Mouse (Mus musculus): ENCODE measurements around the gene Plxnd1. TPM values are rescaled to one million over a fixed set of nuclear protein-coding genes. Genes with fewer than 3 reads are reported as not detected.

The Plxnd1 gene
- total and polyA plus RNA-seq, 3 experiments = 58.8 to 90.6 (median 79.9) TPM

DNA sequence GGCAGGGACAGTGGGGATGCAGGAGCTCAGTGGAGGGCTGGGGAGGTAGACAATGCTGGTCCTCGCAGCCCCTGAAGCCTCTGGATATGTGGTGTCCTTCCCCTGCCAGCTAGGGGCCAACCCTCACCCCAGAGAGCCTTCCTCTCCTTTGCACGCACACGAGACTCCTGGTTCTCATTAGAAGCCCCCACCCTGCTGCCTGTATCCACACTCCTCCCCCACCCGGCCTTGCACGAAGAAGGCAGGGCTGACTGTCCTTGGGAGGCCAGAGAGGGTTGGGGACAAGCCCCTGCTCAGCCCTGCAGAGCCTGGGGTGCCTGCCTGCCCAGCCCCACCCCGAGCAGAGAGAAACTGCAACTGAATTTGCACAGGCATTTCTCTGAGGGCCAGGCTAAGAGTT lies 37.1 kb downstream of the Plxnd1 start:
- 62% methylated on average over 6 of the region's 6 CpGs for WGBS
- intact Hi-C loops (cut with DNase I) = no loop called here
- Histone ChIP-seq H3K27me3 (ENCODE audit: control insufficient read depth, insufficient read depth, low read length) (no peaks in the 10 kb centered on the region), H3K27ac (peak overlapping the region; percentile 93), H3K9ac (ENCODE audit: low read depth, low read length) (peak overlapping the region; percentile 20), H3K36me3 (ENCODE audit: control insufficient read depth, insufficient read depth, low read length) (peaks cover 21% of the 10 kb centered on the region), H3K4me3 (no peak overlapping the region), H3K79me2 (replicated peaks; ENCODE audit: control insufficient read depth, insufficient read depth, low read length) (no peaks in the 10 kb centered on the region), H3K4me1 (ENCODE audit: control insufficient read depth, insufficient read depth, low read length) (peaks cover 47% of the 10 kb centered on the region)
- TF ChIP-seq POLR2A (IDR thresholded peaks at IDR 0.05; ENCODE audit: insufficient read depth, low read depth, low read length) = no peak
- TF ChIP-seq CTCF (IDR thresholded peaks at IDR 0.05) = no peak
- no peak for TF ChIP-seq EP300 (IDR thresholded peaks at IDR 0.05; ENCODE audit: insufficient read depth, low read depth, low read length)
- DNase-seq = peak in 1 of 2 experiments; percentile 46

DNA sequence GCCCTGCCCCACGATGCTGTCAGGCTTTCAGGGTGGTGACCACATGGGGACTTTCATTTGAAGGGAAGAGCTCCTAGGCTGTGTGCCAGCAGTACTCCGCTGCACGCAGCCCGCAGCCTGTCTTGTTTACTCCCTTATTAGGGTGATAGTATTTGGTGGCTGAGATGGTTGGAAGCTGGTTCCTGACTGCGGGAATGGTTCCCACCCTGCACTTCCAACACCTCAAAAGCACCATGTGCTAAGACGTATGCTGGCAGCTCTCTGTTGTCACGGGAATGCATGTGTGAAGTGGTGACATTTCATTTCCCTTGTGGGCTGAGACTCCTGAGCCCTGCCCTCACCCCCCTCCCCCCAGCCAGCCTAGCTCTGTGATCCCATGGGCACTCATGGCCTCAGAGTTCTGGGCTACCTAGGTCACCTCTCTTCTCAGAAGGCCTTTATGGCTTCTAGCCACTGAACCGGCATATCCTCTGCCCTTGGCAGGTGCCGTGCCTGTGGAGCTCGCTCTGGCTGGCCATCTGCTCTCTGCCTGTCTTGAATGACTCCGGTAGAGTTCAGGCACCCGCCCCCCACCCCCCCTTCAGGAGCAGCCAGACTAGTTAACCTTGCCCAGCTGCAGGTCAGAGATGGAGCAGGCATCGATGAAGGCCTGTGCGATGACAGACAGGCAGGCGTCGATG lies 37.7 kb downstream of the Plxnd1 start:
- no peaks in the 10 kb centered on the region for H3K79me2 ChIP-seq (replicated peaks; ENCODE audit: control insufficient read depth, insufficient read depth, low read length)
- H3K4me3 ChIP-seq = no peak overlapping the region
- TF ChIP-seq CTCF (IDR thresholded peaks at IDR 0.05) (no peak), POLR2A (IDR thresholded peaks at IDR 0.05; ENCODE audit: insufficient read depth, low read depth, low read length) (no peak), EP300 (IDR thresholded peaks at IDR 0.05; ENCODE audit: insufficient read depth, low read depth, low read length) (peak; percentile 94; the same call in 1 of the 2 replicates)
- H3K36me3 ChIP-seq (ENCODE audit: control insufficient read depth, insufficient read depth, low read length) = peaks cover 20% of the 10 kb centered on the region
- H3K27me3 ChIP-seq (ENCODE audit: control insufficient read depth, insufficient read depth, low read length) = no peaks in the 10 kb centered on the region
- WGBS = 23% methylated on average over 16 of the region's 16 CpGs
- peak overlapping the region; percentile 93 for H3K27ac ChIP-seq
- peaks cover 42% of the 10 kb centered on the region for H3K4me1 ChIP-seq (ENCODE audit: control insufficient read depth, insufficient read depth, low read length)
- peak overlapping the region; percentile 20 for H3K9ac ChIP-seq (ENCODE audit: low read depth, low read length)
- intact Hi-C loops (cut with DNase I) = no loop called here
- peak; percentile 66 to 80 for DNase-seq

DNA sequence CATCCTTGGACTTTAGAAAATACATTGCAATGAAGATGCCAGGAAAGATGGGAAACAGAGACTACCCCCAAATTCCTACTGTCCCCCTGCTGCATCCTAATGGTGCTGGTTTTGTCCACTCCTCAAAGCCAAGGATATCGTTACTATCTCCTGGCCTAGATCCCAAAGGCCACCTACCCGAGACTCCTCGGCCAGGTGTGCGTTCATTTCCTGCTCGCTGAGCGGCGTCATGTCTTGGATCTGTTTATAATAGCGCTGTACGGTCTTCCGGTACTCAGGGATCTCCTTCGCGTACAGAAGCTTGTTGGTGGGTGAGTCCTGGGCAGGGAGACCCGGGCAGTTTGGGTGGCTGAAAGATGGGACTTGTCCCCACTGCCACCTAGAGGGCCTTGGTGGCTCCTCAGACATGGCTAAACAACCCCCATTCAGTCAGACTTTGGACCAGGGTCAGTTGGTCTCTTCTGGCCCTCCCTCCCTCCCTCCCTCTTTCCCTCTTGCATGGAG lies 38.3 kb downstream of the Plxnd1 start:
- peaks cover 36% of the 10 kb centered on the region for H3K4me1 ChIP-seq (ENCODE audit: control insufficient read depth, insufficient read depth, low read length)
- no peak for DNase-seq

DNA sequence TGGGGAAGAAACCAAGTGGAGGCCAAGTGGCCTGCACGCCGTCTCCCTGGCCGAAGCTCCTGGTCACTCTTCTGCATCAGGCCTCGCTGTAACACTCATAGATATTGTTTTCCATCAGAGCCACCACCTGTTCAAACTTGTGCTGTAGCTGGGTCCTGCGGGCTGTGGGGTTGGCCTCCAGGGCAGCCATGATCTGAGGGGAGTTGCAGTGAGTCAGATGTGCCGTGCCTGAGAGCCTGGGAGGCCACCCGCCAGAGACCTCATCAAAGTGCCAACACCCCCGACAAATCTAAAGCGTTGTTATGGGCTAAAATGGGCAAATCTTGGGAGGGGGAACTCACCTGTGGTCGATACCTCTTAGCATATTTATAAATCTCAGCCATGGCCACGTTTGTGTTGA lies 39.1 kb downstream of the Plxnd1 start:
- Histone ChIP-seq H3K9ac (ENCODE audit: low read depth, low read length) (no peak overlapping the region), H3K27ac (peak overlapping the region; percentile 93), H3K27me3 (ENCODE audit: control insufficient read depth, insufficient read depth, low read length) (no peaks in the 10 kb centered on the region), H3K4me3 (no peak overlapping the region), H3K79me2 (replicated peaks; ENCODE audit: control insufficient read depth, insufficient read depth, low read length) (no peaks in the 10 kb centered on the region), H3K4me1 (ENCODE audit: control insufficient read depth, insufficient read depth, low read length) (peaks cover 35% of the 10 kb centered on the region), H3K36me3 (ENCODE audit: control insufficient read depth, insufficient read depth, low read length) (peaks cover 14% of the 10 kb centered on the region; the same call in 1 of the 2 replicates)
- intact Hi-C loops (cut with DNase I) = no loop called here
- 90% methylated on average over 11 of the region's 11 CpGs for WGBS
- DNase-seq = no peak
- TF ChIP-seq EP300 (IDR thresholded peaks at IDR 0.05; ENCODE audit: insufficient read depth, low read depth, low read length) = no peak
- no peak for TF ChIP-seq CTCF (IDR thresholded peaks at IDR 0.05)
- no peak for TF ChIP-seq POLR2A (IDR thresholded peaks at IDR 0.05; ENCODE audit: insufficient read depth, low read depth, low read length)

More for the DNA sequence above, 38.3 kb downstream of the Plxnd1 start:
- H3K36me3 ChIP-seq (ENCODE audit: control insufficient read depth, insufficient read depth, low read length) = peaks cover 15% of the 10 kb centered on the region; the same call in 1 of the 2 replicates
- peak overlapping the region; percentile 93 for H3K27ac ChIP-seq
- TF ChIP-seq POLR2A (IDR thresholded peaks at IDR 0.05; ENCODE audit: insufficient read depth, low read depth, low read length) (no peak), CTCF (IDR thresholded peaks at IDR 0.05) (peak; percentile 52)
- no peak overlapping the region for H3K9ac ChIP-seq (ENCODE audit: low read depth, low read length)
- H3K27me3 ChIP-seq (ENCODE audit: control insufficient read depth, insufficient read depth, low read length) = no peaks in the 10 kb centered on the region
- H3K79me2 ChIP-seq (replicated peaks; ENCODE audit: control insufficient read depth, insufficient read depth, low read length) = no peaks in the 10 kb centered on the region
- intact Hi-C loops (cut with DNase I) = no loop called here
- H3K4me3 ChIP-seq = no peak overlapping the region
- WGBS = 43% methylated on average over 13 of the region's 13 CpGs

DNA sequence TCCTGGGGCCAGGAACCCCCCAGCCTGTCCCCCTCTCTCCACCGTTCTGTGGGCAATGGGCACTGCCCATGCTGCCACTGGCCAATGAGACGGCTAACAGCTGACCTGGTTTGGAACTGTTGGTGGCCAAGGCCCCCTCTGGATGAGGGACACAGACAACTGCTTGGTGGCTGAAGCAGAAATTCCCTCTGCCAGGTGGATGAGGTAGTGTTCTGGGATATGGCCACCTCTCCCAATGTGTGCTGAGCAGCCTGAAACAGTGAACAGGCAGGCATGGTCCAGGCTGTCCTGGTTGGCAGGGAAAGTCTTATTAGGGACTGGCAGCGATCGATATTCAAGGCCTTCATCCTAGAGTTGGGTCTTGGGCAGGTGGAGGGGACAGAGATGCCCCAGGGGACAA lies 39.6 kb downstream of the Plxnd1 start:
- TF ChIP-seq POLR2A (IDR thresholded peaks at IDR 0.05; ENCODE audit: insufficient read depth, low read depth, low read length) = no peak
- TF ChIP-seq CTCF (IDR thresholded peaks at IDR 0.05) = no peak
- TF ChIP-seq EP300 (IDR thresholded peaks at IDR 0.05; ENCODE audit: insufficient read depth, low read depth, low read length) = no peak
- no peak for DNase-seq
- H3K36me3 ChIP-seq (ENCODE audit: control insufficient read depth, insufficient read depth, low read length) = peaks cover 14% of the 10 kb centered on the region; the same call in 1 of the 2 replicates
- peaks cover 33% of the 10 kb centered on the region for H3K4me1 ChIP-seq (ENCODE audit: control insufficient read depth, insufficient read depth, low read length)
- H3K27ac ChIP-seq = peak overlapping the region; percentile 70
- 0 out of 2 replicates have a peak overlapping the region, but pooled peaks have one; percentile 15 for H3K9ac ChIP-seq (ENCODE audit: low read depth, low read length)
- H3K79me2 ChIP-seq (replicated peaks; ENCODE audit: control insufficient read depth, insufficient read depth, low read length) = no peaks in the 10 kb centered on the region
- H3K4me3 ChIP-seq = no peak overlapping the region
- WGBS = 76% methylated on average over 4 of the region's 4 CpGs
- H3K27me3 ChIP-seq (ENCODE audit: control insufficient read depth, insufficient read depth, low read length) = no peaks in the 10 kb centered on the region
- intact Hi-C loops (cut with DNase I) = no loop called here

GRCm38 (mm10) chr6:115954506-115955074 lies 40.2 kb downstream of the Plxnd1 start:
- intact Hi-C loops (cut with DNase I) = no loop called here
- DNase-seq = peak in 1 of 2 experiments; percentile 26
- H3K9ac ChIP-seq (ENCODE audit: low read depth, low read length) = no peak overlapping the region
- no peaks in the 10 kb centered on the region for H3K27me3 ChIP-seq (ENCODE audit: control insufficient read depth, insufficient read depth, low read length)
- no peaks in the 10 kb centered on the region for H3K79me2 ChIP-seq (replicated peaks; ENCODE audit: control insufficient read depth, insufficient read depth, low read length)
- H3K4me3 ChIP-seq = no peak overlapping the region
- H3K27ac ChIP-seq = peak overlapping the region; percentile 70
- H3K36me3 ChIP-seq (ENCODE audit: control insufficient read depth, insufficient read depth, low read length) = peaks cover 13% of the 10 kb centered on the region; the same call in 1 of the 2 replicates
- 43% methylated on average over 9 of the region's 9 CpGs for WGBS
- TF ChIP-seq EP300 (IDR thresholded peaks at IDR 0.05; ENCODE audit: insufficient read depth, low read depth, low read length) (no peak), CTCF (IDR thresholded peaks at IDR 0.05) (no peak), POLR2A (IDR thresholded peaks at IDR 0.05; ENCODE audit: insufficient read depth, low read depth, low read length) (no peak)
- H3K4me1 ChIP-seq (ENCODE audit: control insufficient read depth, insufficient read depth, low read length) = peaks cover 30% of the 10 kb centered on the region

Data from heart, adult 2 months (tissue).